Mouse (Mus musculus) myocyte (in vitro differentiated cells): Measurements from ENCODE around the gene Cth. TPM values are rescaled to one million over a fixed set of nuclear protein-coding genes. Genes with fewer than 3 reads are reported as not detected.

Experiments
- H3K27me3 ChIP-seq: one replicate; pipeline ENCODE4 v1.6.1; 2011; ENCODE audit not compliant: control insufficient read depth, insufficient read depth, insufficient read length
- H3K36me3 ChIP-seq: one replicate; pipeline ENCODE4 v1.6.1; 2011; ENCODE audit not compliant: control insufficient read depth, insufficient read depth
- H3K4me2 ChIP-seq: one replicate; pipeline ENCODE4 v1.6.1; 2011; ENCODE audit warnings: low read depth, control low read depth
- H3K4me3 ChIP-seq: one replicate; pipeline ENCODE4 v1.5.1; 2011; ENCODE audit warnings: mild to moderate bottlenecking, control low read depth, moderate library complexity
- H3K79me2 ChIP-seq: one replicate; pipeline ENCODE4 v1.6.1; 2011; ENCODE audit not compliant: control insufficient read depth, insufficient read depth
- H3ac ChIP-seq: one replicate; pipeline ENCODE4 v1.6.1; 2011; ENCODE audit not compliant: control insufficient read depth, insufficient read length
- CEBPB ChIP-seq: IDR thresholded peaks from 2 replicates; pipeline ENCODE4 v1.6.1; 2011; ENCODE audit warnings: mild to moderate bottlenecking, moderate library complexity; ENCODE audit not compliant: poor library complexity, insufficient read depth, severe bottlenecking
- E2F4 ChIP-seq: IDR thresholded peaks from one replicate; pipeline ENCODE4 v1.6.1; 2011; ENCODE audit warnings: mild to moderate bottlenecking, control low read depth, moderate library complexity; ENCODE audit not compliant: insufficient read depth
- MAX ChIP-seq: IDR thresholded peaks from one replicate; pipeline ENCODE4 v1.6.1; 2011; ENCODE audit warnings: low read depth, mild to moderate bottlenecking, control low read depth
- MYOD1 ChIP-seq, 3 experiments: IDR thresholded peaks; one replicate each; pipeline ENCODE4 v1.6.1; 2011; ENCODE audit warnings: control low read depth in 2 of 3, low read depth in 2 of 3, mild to moderate bottlenecking in 2 of 3, moderate library complexity in 1 of 3; ENCODE audit not compliant: insufficient read length in 2 of 3, control insufficient read depth in 1 of 3
- MYOG ChIP-seq, 3 experiments: IDR thresholded peaks; one replicate each; pipeline ENCODE4 v1.6.1; 2011; ENCODE audit warnings: control low read depth in 2 of 3, low read depth in 2 of 3, mild to moderate bottlenecking in 2 of 3; ENCODE audit not compliant: insufficient read length in 2 of 3, control insufficient read depth in 1 of 3, insufficient read depth in 1 of 3
- POLR2A ChIP-seq: IDR thresholded peaks from one replicate; pipeline ENCODE4 v1.6.1; 2011; ENCODE audit warnings: low read depth, mild to moderate bottlenecking, control low read depth, moderate library complexity; ENCODE audit not compliant: insufficient read length
- POLR2AphosphoS2 ChIP-seq: IDR thresholded peaks from one replicate; pipeline ENCODE4 v1.6.1; 2011; ENCODE audit warnings: low read depth, control low read depth; ENCODE audit not compliant: insufficient read length
- REST ChIP-seq: IDR thresholded peaks from one replicate; pipeline ENCODE4 v1.6.1; 2011; ENCODE audit warnings: mild to moderate bottlenecking, control low read depth, moderate library complexity; ENCODE audit not compliant: insufficient read depth, insufficient read length
- SRF ChIP-seq: IDR thresholded peaks from one replicate; pipeline ENCODE4 v1.6.1; 2011; ENCODE audit warnings: low read depth; ENCODE audit not compliant: control insufficient read depth, insufficient read length
- TCF12 ChIP-seq: IDR thresholded peaks from one replicate; pipeline ENCODE4 v1.6.1; 2011; ENCODE audit warnings: mild to moderate bottlenecking, control low read depth; ENCODE audit not compliant: poor library complexity, insufficient read depth, severe bottlenecking
- TCF3 ChIP-seq: IDR thresholded peaks from one replicate; pipeline ENCODE4 v1.6.1; 2011; ENCODE audit warnings: low read depth, control low read depth; ENCODE audit not compliant: insufficient read length
- USF1 ChIP-seq: IDR thresholded peaks from one replicate; pipeline ENCODE4 v1.6.1; 2011; ENCODE audit warnings: low read depth, mild to moderate bottlenecking, control low read depth, moderate library complexity
- polyA plus RNA-seq: library from polyadenylated mRNA; unstranded; fragments of >200 nt; fragmentation: generic; extraction: Trizol; gene quantifications from one replicate; pipeline ENCODE4 v1.2.1, GENCODE M21; 2012; ENCODE audit warnings: missing spikeins

Cth gene
- polyA plus RNA-seq, 1 experiment: 66.6 TPM

- Histone ChIP-seq H3K4me3 (no peak overlapping the region), H3ac (no peak overlapping the region), H3K79me2 (no peaks in the 10 kb centered on the region), H3K36me3 (peaks cover 60% of the 10 kb centered on the region), H3K4me2 (no peak overlapping the region), H3K27me3 (no peaks in the 10 kb centered on the region)
- TF ChIP-seq CEBPB: no peak
- TF ChIP-seq POLR2AphosphoS2: no peak
- TF ChIP-seq USF1: no peak
- TF ChIP-seq TCF12: no peak
- TF ChIP-seq E2F4: no peak
- TF ChIP-seq REST: no peak
- TF ChIP-seq SRF: no peak
- no peak for TF ChIP-seq TCF3
- TF ChIP-seq MYOD1 (IDR thresholded peaks at IDR 0.05; ENCODE audit: control insufficient read depth in 1 of 3, insufficient read length in 2 of 3, low read depth in 2 of 3): no peak
- TF ChIP-seq MYOG (IDR thresholded peaks at IDR 0.05; ENCODE audit: control insufficient read depth in 1 of 3, insufficient read depth in 1 of 3, insufficient read length in 2 of 3, low read depth in 2 of 3): no peak
- TF ChIP-seq MAX: no peak
- TF ChIP-seq POLR2A: no peak
These were observed 8.5 kb downstream of the Cth start for GRCm38 (mm10) chr3:157916336-157916735.

- Histone ChIP-seq H3K27me3 (no peaks in the 10 kb centered on the region), H3K36me3 (peaks cover 62% of the 10 kb centered on the region), H3K4me3 (no peak overlapping the region), H3K4me2 (no peak overlapping the region), H3K79me2 (no peaks in the 10 kb centered on the region), H3ac (no peak overlapping the region)
- TF ChIP-seq MYOD1 (IDR thresholded peaks at IDR 0.05; ENCODE audit: control insufficient read depth in 1 of 3, insufficient read length in 2 of 3, low read depth in 2 of 3) (no peak), SRF (no peak), REST (no peak), TCF3 (no peak)
These were observed 12.7 kb downstream of the Cth start for GRCm38 (mm10) chr3:157912155-157912554.

- no peak for TF ChIP-seq MYOG (IDR thresholded peaks at IDR 0.05; ENCODE audit: control insufficient read depth in 1 of 3, insufficient read depth in 1 of 3, insufficient read length in 2 of 3, low read depth in 2 of 3)
- TF ChIP-seq POLR2A: no peak
- TF ChIP-seq MYOD1 (IDR thresholded peaks at IDR 0.05; ENCODE audit: control insufficient read depth in 1 of 3, insufficient read length in 2 of 3, low read depth in 2 of 3): no peak
- no peak for TF ChIP-seq MAX
- no peak for TF ChIP-seq SRF
- no peak for TF ChIP-seq TCF3
- no peak for TF ChIP-seq REST
- no peak for TF ChIP-seq E2F4
- no peak for TF ChIP-seq POLR2AphosphoS2
- TF ChIP-seq CEBPB: no peak
- no peak for TF ChIP-seq USF1
- TF ChIP-seq TCF12: no peak
- no peaks in the 10 kb centered on the region for H3K27me3 ChIP-seq
- no peak overlapping the region for H3ac ChIP-seq
- no peaks in the 10 kb centered on the region for H3K79me2 ChIP-seq
- peaks cover 70% of the 10 kb centered on the region for H3K36me3 ChIP-seq
- no peak overlapping the region for H3K4me3 ChIP-seq
- H3K4me2 ChIP-seq: no peak overlapping the region
These were observed 14.6 kb downstream of the Cth start for GRCm38 (mm10) chr3:157910262-157910661.

- Histone ChIP-seq H3ac (no peak overlapping the region), H3K79me2 (no peaks in the 10 kb centered on the region), H3K27me3 (no peaks in the 10 kb centered on the region), H3K4me3 (no peak overlapping the region), H3K36me3 (peaks cover 85% of the 10 kb centered on the region), H3K4me2 (no peak overlapping the region)
- TF ChIP-seq USF1: no peak
- TF ChIP-seq POLR2AphosphoS2: no peak
- no peak for TF ChIP-seq CEBPB
- TF ChIP-seq POLR2A: no peak
These were observed 16.7 kb downstream of the Cth start for GRCm38 (mm10) chr3:157908166-157908565.

GRCm38 (mm10) chr3:157901721-157902120, 23.2 kb downstream of the Cth start:
- Histone ChIP-seq H3ac (no peak overlapping the region), H3K79me2 (no peaks in the 10 kb centered on the region), H3K36me3 (peaks cover 87% of the 10 kb centered on the region), H3K27me3 (no peaks in the 10 kb centered on the region), H3K4me3 (no peak overlapping the region), H3K4me2 (no peak overlapping the region)
- TF ChIP-seq CEBPB (no peak), MAX (no peak), USF1 (no peak), POLR2AphosphoS2 (no peak), TCF12 (no peak), REST (no peak), POLR2A (no peak), TCF3 (no peak), E2F4 (no peak), MYOD1 (IDR thresholded peaks at IDR 0.05; ENCODE audit: control insufficient read depth in 1 of 3, insufficient read length in 2 of 3, low read depth in 2 of 3) (no peak), SRF (no peak), MYOG (IDR thresholded peaks at IDR 0.05; ENCODE audit: control insufficient read depth in 1 of 3, insufficient read depth in 1 of 3, insufficient read length in 2 of 3, low read depth in 2 of 3) (no peak)
